Mouse (Mus musculus) inflammation-experienced regulatory T-cells (primary cell): ENCODE results near the gene Mup16. TPM values are rescaled to one million over a fixed set of nuclear protein-coding genes. Genes with fewer than 3 reads are reported as not detected.

ENCODE experiments used
- polyA plus RNA-seq, 2 experiments: library from polyadenylated mRNA; unstranded; fragments of 100-300 nt; shearing (Covaris generic); gene quantifications; one replicate each; pipeline ENCODE4 v1.2.1; 2017

Gene Mup16
- not detected for polyA plus RNA-seq

DNA sequence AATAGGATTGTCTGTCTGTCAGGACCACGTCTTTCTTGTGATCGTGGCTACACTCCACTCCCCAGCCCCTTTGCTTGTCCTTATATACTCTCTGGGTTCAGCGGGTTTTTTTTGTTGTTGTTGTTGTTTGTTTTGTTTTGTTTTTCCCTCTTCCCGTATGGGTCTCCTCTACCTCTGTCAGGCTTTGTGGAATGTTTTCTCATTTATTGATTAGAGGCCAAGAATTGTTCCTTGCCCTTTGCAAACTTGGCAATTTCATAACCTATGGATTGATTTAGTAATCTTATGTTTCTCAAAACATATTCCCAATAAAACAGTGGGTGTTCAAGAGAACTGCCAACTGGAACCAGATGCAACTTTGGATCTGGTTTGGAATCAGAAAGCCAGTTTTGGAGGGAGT, at the start of gene Mup16:
Mup16 (minus strand) TSS at position 101 of the 400 bp plus-strand sequence.

Other genes starting within 250 kb of the Mup16 start
- gene Mup14, start 215.5 kb downstream of the Mup16 start, polyA plus RNA-seq, result 1 to 10 TPM; 1.1 to 2.5 TPM
- not detected for gene Mup15, start 79.8 kb downstream of the Mup16 start, polyA plus RNA-seq
- gene Mup17, start 76.3 kb upstream of the Mup16 start, polyA plus RNA-seq, result not detected
- not detected for gene Mup18, start 154.6 kb upstream of the Mup16 start, polyA plus RNA-seq